Mouse (Mus musculus): ENCODE data around the gene Gm42906. TPM values are rescaled to one million over a fixed set of nuclear protein-coding genes. Genes with fewer than 3 reads are reported as not detected.

The Gm42906 gene
- total RNA-seq (2021) = 1 to 10 TPM in 1 of 2 experiments, not detected in 1; 1.6 TPM
- long read RNA-seq, experiment 1, partial matches to known transcripts = 0 of 1 reads
- long read RNA-seq, experiment 1, other reads (novel, unspliced or antisense) = 1 of 1 reads
- long read RNA-seq, experiment 2, partial matches to known transcripts = 0 of 1 reads
- long read RNA-seq, experiment 2, other reads (novel, unspliced or antisense) = 1 of 1 reads

GRCm38 (mm10) chr5:151428113-151428756, at the start of gene Gm42906:
Gene Gm42906 (minus strand): TSS chr5:151428163.
- intact Hi-C loops (cut with DNase I) = no loop called here
- DNase-seq (ENCODE audit: low spot score in 2 of 2) = no peak

DNA sequence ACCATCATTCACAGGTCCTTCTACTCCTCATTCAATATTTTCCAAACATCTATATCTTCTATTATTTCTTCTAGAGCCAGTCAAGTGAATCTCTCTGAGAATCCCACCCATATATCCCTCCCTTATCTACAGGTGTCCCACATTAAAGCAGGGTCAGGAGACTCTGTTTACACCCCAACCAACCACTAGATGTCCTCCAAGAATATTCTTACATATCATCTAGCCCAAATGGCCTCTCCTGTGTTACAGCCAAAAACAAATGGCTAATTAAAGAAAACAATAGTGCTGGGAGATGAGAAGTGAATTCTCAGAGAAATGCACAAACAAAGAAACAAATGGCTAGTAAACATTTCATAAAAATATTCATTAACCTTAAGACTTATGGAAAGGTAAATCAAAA, 17.7 kb upstream of the Gm42906 start:
- DNase-seq (ENCODE audit: low spot score in 2 of 2) = no peak
- intact Hi-C loops (cut with DNase I) = no loop called here

DNA sequence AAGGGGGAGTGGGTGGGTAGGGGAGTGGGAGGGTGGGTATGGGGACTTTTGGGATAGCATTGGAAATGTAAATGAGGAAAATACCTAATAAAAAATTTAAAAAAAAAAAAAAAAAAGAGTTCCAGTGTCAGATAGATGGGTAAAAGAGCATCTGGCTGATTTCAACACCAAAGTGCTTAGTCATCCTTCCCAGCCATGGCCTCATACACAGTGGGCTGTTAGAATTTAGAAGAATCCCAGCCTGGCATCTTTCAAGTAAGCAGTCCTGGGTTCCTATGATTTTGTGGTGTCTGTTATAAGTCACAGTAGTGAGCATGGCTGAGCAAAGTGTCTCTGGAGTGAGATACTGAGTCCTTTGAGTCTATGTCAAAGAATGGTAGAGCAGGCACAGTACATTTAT, 7.1 kb upstream of the Gm42906 start:
- no peak for DNase-seq (ENCODE audit: low spot score in 2 of 2)
- intact Hi-C loops (cut with DNase I) = no loop called here

GRCm38 (mm10) chr5:151426466-151426865, 1.5 kb downstream of the Gm42906 start:
- no peak for DNase-seq (ENCODE audit: low spot score in 2 of 2)
- intact Hi-C loops (cut with DNase I) = no loop called here

DNA sequence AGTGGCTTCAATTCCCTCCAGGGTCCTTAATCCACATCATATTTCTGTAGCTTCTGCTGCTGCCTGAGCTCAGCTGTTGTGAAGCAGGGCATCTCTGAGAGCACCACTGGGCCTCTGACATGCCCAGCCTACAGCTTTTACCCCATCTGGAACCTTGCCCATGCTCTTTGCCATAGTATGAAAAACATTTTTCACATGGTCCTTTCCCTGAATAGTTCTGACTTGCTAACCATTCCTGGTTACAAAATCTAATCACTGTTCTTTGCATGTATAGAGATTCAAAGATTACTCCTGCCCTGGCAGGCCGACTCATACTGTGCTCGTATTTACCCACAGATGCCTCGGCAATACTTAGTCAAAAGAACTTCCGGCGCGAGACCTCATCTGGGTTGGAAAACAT, 5.3 kb downstream of the Gm42906 start:
- DNase-seq (ENCODE audit: low spot score in 2 of 2) = no peak
- intact Hi-C loops (cut with DNase I) = no loop called here

GRCm38 (mm10) chr5:151421859-151422258, 6.1 kb downstream of the Gm42906 start:
- peak; percentile 31 to 37 for DNase-seq (ENCODE audit: low spot score in 2 of 2)
- intact Hi-C loops (cut with DNase I) = no loop called here

GRCm38 (mm10) chr5:151418551-151418950, 9.4 kb downstream of the Gm42906 start:
- intact Hi-C loops (cut with DNase I) = no loop called here
- DNase-seq (ENCODE audit: low spot score in 2 of 2) = no peak

GRCm38 (mm10) chr5:151417421-151418038, 10.4 kb downstream of the Gm42906 start:
- no peak for DNase-seq (ENCODE audit: low spot score in 2 of 2)
- intact Hi-C loops (cut with DNase I) = no loop called here

- intact Hi-C loops (cut with DNase I) = no loop called here
- no peak for DNase-seq (ENCODE audit: low spot score in 2 of 2)
Measured at GRCm38 (mm10) chr5:151416988-151417387, 11.0 kb downstream of the Gm42906 start.

DNA sequence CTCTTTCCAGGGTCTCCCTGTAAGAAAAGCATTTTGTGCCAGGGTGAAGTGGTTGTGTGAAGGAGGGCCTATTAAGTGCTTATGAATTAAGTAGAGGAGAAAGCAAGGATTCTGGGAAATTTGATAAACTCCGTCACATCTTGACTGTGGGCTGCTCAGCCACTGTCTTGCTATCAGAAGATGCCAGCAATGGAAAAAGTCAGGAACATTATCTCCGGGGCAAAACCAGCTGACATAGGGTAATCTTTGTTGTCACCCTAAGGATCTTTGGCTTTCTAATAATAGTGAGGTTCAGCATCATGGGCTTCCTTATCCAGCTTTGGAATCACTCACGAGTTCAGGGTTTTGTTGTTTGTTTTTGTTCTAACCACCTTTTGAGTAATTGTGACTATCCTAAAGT, 14.3 kb downstream of the Gm42906 start:
- intact Hi-C loops (cut with DNase I) = no loop called here
- DNase-seq (ENCODE audit: low spot score in 2 of 2) = no peak

DNA sequence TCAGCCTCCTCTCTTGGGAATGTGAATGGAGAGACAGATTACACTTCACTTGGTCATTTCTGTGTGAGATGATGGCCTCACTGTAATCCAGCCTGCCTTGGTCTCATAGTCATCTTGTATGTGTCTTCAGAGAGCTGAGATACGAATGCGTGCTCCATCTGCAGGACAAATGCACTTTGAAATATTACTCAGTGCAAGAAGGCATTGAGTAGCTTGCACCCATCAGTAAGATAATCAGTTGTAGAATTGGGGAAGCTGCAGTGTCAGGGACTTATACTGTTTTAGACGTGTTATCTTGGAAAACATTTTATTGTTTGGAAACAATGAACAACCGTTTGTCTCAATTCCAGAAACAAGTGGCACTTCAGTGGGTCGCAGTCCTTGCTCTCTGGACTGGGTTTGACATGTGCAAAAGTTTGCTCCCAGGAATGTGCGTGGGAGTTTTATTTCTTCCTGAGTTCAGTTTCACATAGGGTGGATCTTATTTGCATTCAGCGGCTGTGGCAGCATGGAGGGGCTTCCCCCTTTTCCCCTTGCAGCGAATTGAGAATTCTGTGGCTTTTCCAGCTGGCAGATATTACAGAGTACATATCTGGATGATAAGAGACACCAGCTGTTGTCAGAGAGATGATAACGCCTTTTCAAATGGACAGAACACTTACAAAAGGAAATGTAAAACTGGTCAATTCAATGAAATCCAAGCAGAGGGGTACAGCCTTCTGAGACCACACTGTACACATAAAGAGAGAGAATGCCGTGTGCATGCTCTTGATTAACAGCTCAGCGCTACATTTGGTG, 15.1 kb downstream of the Gm42906 start:
- intact Hi-C loops (cut with DNase I) = no loop called here
- DNase-seq (ENCODE audit: low spot score in 2 of 2) = no peak

GRCm38 (mm10) chr5:151410006-151410405, 18.0 kb downstream of the Gm42906 start:
- no peak for DNase-seq (ENCODE audit: low spot score in 2 of 2)
- intact Hi-C loops (cut with DNase I) = no loop called here

DNA sequence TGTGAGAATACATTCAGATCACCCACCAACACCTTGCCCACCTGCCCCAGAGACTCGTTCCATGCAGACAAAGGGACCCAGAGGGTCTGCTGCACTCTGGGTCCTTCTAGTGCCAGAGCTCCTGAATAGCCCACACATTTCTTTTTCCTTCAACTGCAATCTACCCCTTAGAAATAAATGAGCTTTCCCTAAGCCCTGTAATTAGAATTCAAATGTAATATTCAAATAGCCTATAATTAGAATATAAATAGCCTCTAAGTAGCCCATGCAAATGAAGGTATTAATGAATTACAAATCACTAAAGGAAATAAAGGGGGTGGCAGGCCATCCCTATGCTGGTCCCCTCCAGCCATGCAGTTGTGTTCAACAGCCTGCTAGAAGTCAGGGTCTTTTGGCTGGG, 18.7 kb downstream of the Gm42906 start:
- intact Hi-C loops (cut with DNase I) = no loop called here
- DNase-seq (ENCODE audit: low spot score in 2 of 2) = no peak

GRCm38 (mm10) chr5:151408124-151408900, 19.7 kb downstream of the Gm42906 start:
- intact Hi-C loops (cut with DNase I) = no loop called here
- DNase-seq (ENCODE audit: low spot score in 2 of 2) = no peak

- DNase-seq (ENCODE audit: low spot score in 2 of 2) = no peak
- intact Hi-C loops (cut with DNase I) = no loop called here
Measured at GRCm38 (mm10) chr5:151407493-151407892, 20.5 kb downstream of the Gm42906 start.

- no peak for DNase-seq (ENCODE audit: low spot score in 2 of 2)
- intact Hi-C loops (cut with DNase I) = no loop called here
Measured at GRCm38 (mm10) chr5:151406276-151406675, 21.7 kb downstream of the Gm42906 start.

GRCm38 (mm10) chr5:151405314-151405903, 22.6 kb downstream of the Gm42906 start:
- DNase-seq (ENCODE audit: low spot score in 2 of 2) = no peak
- intact Hi-C loops (cut with DNase I) = no loop called here

- intact Hi-C loops (cut with DNase I) = no loop called here
- DNase-seq (ENCODE audit: low spot score in 2 of 2) = no peak
Measured at GRCm38 (mm10) chr5:151403586-151403985, 24.4 kb downstream of the Gm42906 start.

- no peak for DNase-seq (ENCODE audit: low spot score in 2 of 2)
- intact Hi-C loops (cut with DNase I) = no loop called here
Measured at GRCm38 (mm10) chr5:151400557-151400944, 27.4 kb downstream of the Gm42906 start.

Data from left cerebral cortex, postnatal 14 days (tissue).